ENCODE assay signal across 16 mouse cellular contexts in genomic region chr11:87957066-87957465, GRCm38 (mm10). TPM values are rescaled to one million over a fixed set of nuclear protein-coding genes. Genes with fewer than 3 reads are reported as not detected.
A peak's percentile ranks its signal among the peaks of the same experiment; 100 is the strongest.
DNase-seq lines count a peak whose midpoint lies in the region; ATAC-seq and TF ChIP-seq lines count a peak whose summit lies in the region.
"Had no signal": no experiment of that assay in that cellular context is flagged by ENCODE, and none has a peak within 500 bp of the region (broad histone marks: within the 10 kb centered on the region; RNA-seq: fewer than 3 reads in every experiment).

No protein-coding gene starts in this region.

- no peaks in the 10 kb centered on the region for H3K27me3 ChIP-seq in lung, postnatal 0 days (replicated peaks; ENCODE audit: insufficient read depth, low read length)

- H3K4me1 ChIP-seq in lung, postnatal 0 days (ENCODE audit: insufficient read depth, low read depth, low read length), result no peaks in the 10 kb centered on the region

- no peaks in the 10 kb centered on the region for H3K36me3 ChIP-seq in lung, postnatal 0 days (ENCODE audit: insufficient read depth, low read length)

- no peak for TF ChIP-seq EP300 in lung, postnatal 0 days (IDR thresholded peaks at IDR 0.05)

- no peak overlapping the region for H3K4me2 ChIP-seq in lung, postnatal 0 days (replicated peaks; ENCODE audit: low read depth, low read length)

- WGBS in lung, postnatal 0 days, result 31% methylated on average over 7 of the region's 7 CpGs

- H3K4me3 ChIP-seq in lung, postnatal 0 days (ENCODE audit: low read depth, low read length), result no peak overlapping the region

- TF ChIP-seq CTCF in lung, postnatal 0 days (IDR thresholded peaks at IDR 0.05), result no peak

- H3K27ac ChIP-seq in lung, postnatal 0 days (ENCODE audit: low read length), result no peak overlapping the region
- H3K27ac ChIP-seq: macrophage had no signal

- ATAC-seq in lung, postnatal 0 days, result no peak
- no peak for ATAC-seq in megakaryocyte-erythroid progenitor cell, adult 5-6 weeks (replicated peaks; ENCODE audit: low FRiP score, low TSS enrichment, poor library complexity, severe bottlenecking)
- ATAC-seq: Patski had no signal

- H3K9ac ChIP-seq in lung, postnatal 0 days (replicated peaks; ENCODE audit: low read depth), result no peak overlapping the region

- DNase-seq in lung, postnatal 0 days (ENCODE audit: low spot score), result peak; percentile 50
- no peak for DNase-seq in lung, postnatal 36 days
- peak; percentile 35 for DNase-seq in ZHBTc4 (ENCODE audit: low read depth, low spot score)
- DNase-seq in embryo, embryonic 11 days, result peak; percentile 71
- peak; percentile 65 for DNase-seq in retina, embryonic 14.5 days (ENCODE audit: low spot score)
- DNase-seq in cerebellum, postnatal 36 days, result no peak
- DNase-seq: gastrocnemius, postnatal 25 days; heart, postnatal 10 days; thymus, postnatal 36 days had no signal

- no peaks in the 10 kb centered on the region for H3K9me3 ChIP-seq in lung, postnatal 0 days (ENCODE audit: low read length)

RNA-seq across cellular contexts. Expression of gene Dynll2, which starts 30.3 kb away (rescaled TPM):
- 12.3 and 14.5 TPM in 2 replicates for polyA plus RNA-seq in lung, postnatal 0 days (2015; fragmentation: Nextera tagmentation; extraction: Ambion mirVana)
- total RNA-seq in megakaryocyte-erythroid progenitor cell, adult 5-6 weeks (2014; fragmentation: Nextera tagmentation), result 18.4 and 30.2 TPM in 2 replicates
- 9.6 and 26.7 TPM in 2 replicates for total RNA-seq in megakaryocyte-erythroid progenitor cell, adult 5-6 weeks (2017)

RNA-seq across cellular contexts. Expression of gene Olfr464, which starts 36.3 kb away (rescaled TPM):
- polyA plus RNA-seq in lung, postnatal 0 days (2015; fragmentation: Nextera tagmentation; extraction: Ambion mirVana), result not detected in 2 replicates
- total RNA-seq in megakaryocyte-erythroid progenitor cell, adult 5-6 weeks (2014; fragmentation: Nextera tagmentation), result not detected in 2 replicates
- total RNA-seq in megakaryocyte-erythroid progenitor cell, adult 5-6 weeks (2017), result not detected in 2 replicates
- total RNA-seq: gastrocnemius, postnatal 25 days; heart, postnatal 10 days; neutrophil, adult 5-6 weeks had no signal
- polyA plus RNA-seq: kidney, embryonic 16.5 days; macrophage; Patski; spleen, adult 2 months had no signal

RNA-seq across cellular contexts. Expression of gene Olfr463, which starts 59.9 kb away (rescaled TPM):
- not detected in 2 replicates for polyA plus RNA-seq in lung, postnatal 0 days (2015; fragmentation: Nextera tagmentation; extraction: Ambion mirVana)
- not detected in 2 replicates for total RNA-seq in megakaryocyte-erythroid progenitor cell, adult 5-6 weeks (2014; fragmentation: Nextera tagmentation)
- not detected in 2 replicates for total RNA-seq in megakaryocyte-erythroid progenitor cell, adult 5-6 weeks (2017)
- total RNA-seq: gastrocnemius, postnatal 25 days; heart, postnatal 10 days; left cerebral cortex, adult 8-10 months; neutrophil, adult 5-6 weeks had no signal
- polyA plus RNA-seq: kidney, embryonic 16.5 days; macrophage; Patski; spleen, adult 2 months had no signal

Comparison
In these comparisons a context has a peak if more than half of its experiments do, and no peak if none do; other contexts are left out.
1. DNase-seq: peak in lung, postnatal 0 days (single experiment), ZHBTc4 (single experiment), embryo, embryonic 11 days (single experiment) and retina, embryonic 14.5 days (single experiment); none in lung, postnatal 36 days (single experiment) and cerebellum, postnatal 36 days (0 of 2).